23 mouse cellular contexts compared by ENCODE assay signal in the genomic region with DNA sequence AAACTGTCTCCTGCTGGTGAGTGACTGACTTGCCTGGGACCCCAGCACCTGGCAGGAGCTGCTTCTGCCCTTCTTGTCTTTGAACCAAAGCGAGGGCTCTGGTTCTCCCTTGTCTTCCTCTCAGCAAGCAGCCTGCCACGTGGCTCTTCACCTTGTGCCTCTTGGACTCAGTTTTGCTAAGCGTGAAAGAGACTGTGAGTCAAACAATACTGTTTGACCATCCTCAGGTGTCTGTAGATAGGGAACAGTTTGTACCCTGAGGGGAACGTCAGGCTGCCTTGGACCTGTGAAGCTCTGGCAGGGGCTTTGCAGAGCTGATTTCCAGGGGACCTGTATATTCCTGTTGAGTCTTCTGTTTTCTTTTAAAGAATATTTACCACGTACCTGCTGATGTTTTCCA. TPM values are rescaled to one million over a fixed set of nuclear protein-coding genes. Genes with fewer than 3 reads are reported as not detected.
DNase-seq lines count a peak whose midpoint lies in the region; ATAC-seq and TF ChIP-seq lines count a peak whose summit lies in the region.
"Had no signal": no experiment of that assay in that cellular context is flagged by ENCODE, and none has a peak within 500 bp of the region (broad histone marks: within the 10 kb centered on the region; RNA-seq: fewer than 3 reads in every experiment).

No protein-coding gene starts in this region.

- no peak for TF ChIP-seq CTCF in intestine, postnatal 0 days (IDR thresholded peaks at IDR 0.05; ENCODE audit: low read depth)
- no peak for TF ChIP-seq CTCF in small intestine, adult 2 months (IDR thresholded peaks at IDR 0.05; ENCODE audit: extremely low read depth, insufficient read length, insufficient replicate concordance, low read depth, low read length)
- TF ChIP-seq CTCF in forebrain, postnatal 0 days (IDR thresholded peaks at IDR 0.05; ENCODE audit: low read depth), result no peak

- H3K27ac ChIP-seq in intestine, embryonic 15.5 days, result peak overlapping the region; percentile 66
- peak overlapping the region; percentile 70 for H3K27ac ChIP-seq in intestine, embryonic 16.5 days (ENCODE audit: low read length)
- H3K27ac ChIP-seq in intestine, postnatal 0 days (ENCODE audit: low read depth, low read length), result peak overlapping the region; percentile 89
- H3K27ac ChIP-seq in small intestine, adult 2 months (ENCODE audit: insufficient read depth, low read depth, low read length), result peak overlapping the region; percentile 90
- H3K27ac ChIP-seq in forebrain, embryonic 13.5 days, result no peak overlapping the region
- H3K27ac ChIP-seq in forebrain, postnatal 0 days (ENCODE audit: low read depth, low read length), result no peak overlapping the region

- H3K27me3 ChIP-seq in intestine, embryonic 15.5 days (replicated peaks), result no peaks in the 10 kb centered on the region
- H3K27me3 ChIP-seq in intestine, embryonic 16.5 days (replicated peaks; ENCODE audit: control insufficient read depth, insufficient read depth, low read length), result no peaks in the 10 kb centered on the region
- H3K27me3 ChIP-seq in intestine, postnatal 0 days (replicated peaks; ENCODE audit: control insufficient read depth, insufficient read depth, low read length), result no peaks in the 10 kb centered on the region
- H3K27me3 ChIP-seq in small intestine, adult 2 months (ENCODE audit: control insufficient read depth, insufficient read depth, low read length), result no peaks in the 10 kb centered on the region
- no peaks in the 10 kb centered on the region for H3K27me3 ChIP-seq in forebrain, embryonic 13.5 days
- no peaks in the 10 kb centered on the region for H3K27me3 ChIP-seq in forebrain, postnatal 0 days (ENCODE audit: insufficient read depth, low read length)

- H3K36me3 ChIP-seq in intestine, embryonic 15.5 days, result no peaks in the 10 kb centered on the region
- no peaks in the 10 kb centered on the region for H3K36me3 ChIP-seq in intestine, embryonic 16.5 days (ENCODE audit: control insufficient read depth, insufficient read depth, low read length)
- no peaks in the 10 kb centered on the region for H3K36me3 ChIP-seq in intestine, postnatal 0 days (ENCODE audit: control insufficient read depth, insufficient read depth)
- H3K36me3 ChIP-seq in small intestine, adult 2 months (ENCODE audit: control insufficient read depth, insufficient read depth, low read length), result no peaks in the 10 kb centered on the region
- no peaks in the 10 kb centered on the region for H3K36me3 ChIP-seq in forebrain, embryonic 13.5 days (ENCODE audit: poor library complexity, severe bottlenecking)
- no peaks in the 10 kb centered on the region for H3K36me3 ChIP-seq in forebrain, postnatal 0 days (ENCODE audit: insufficient read depth)
- H3K36me3 ChIP-seq: G1E had no signal

- H3K4me3 ChIP-seq in intestine, embryonic 15.5 days (replicated peaks), result no peak overlapping the region
- H3K4me3 ChIP-seq in intestine, embryonic 16.5 days (ENCODE audit: low read length), result no peak overlapping the region
- no peak overlapping the region for H3K4me3 ChIP-seq in intestine, postnatal 0 days (ENCODE audit: low read depth, low read length)
- no peak overlapping the region for H3K4me3 ChIP-seq in small intestine, adult 2 months (ENCODE audit: low read depth, low read length)
- no peak overlapping the region for H3K4me3 ChIP-seq in forebrain, embryonic 13.5 days
- H3K4me3 ChIP-seq in forebrain, postnatal 0 days (ENCODE audit: low read depth, low read length), result no peak overlapping the region

- ATAC-seq in intestine, embryonic 15.5 days, result peak; percentile 52
- no peak for ATAC-seq in intestine, embryonic 16.5 days
- peak; percentile 57; the same call in 1 of the 2 replicates for ATAC-seq in intestine, postnatal 0 days
- ATAC-seq in megakaryocyte progenitor cell, adult 5-6 weeks (replicated peaks; ENCODE audit: poor library complexity), result no peak
- ATAC-seq in inflammation-experienced regulatory T-cells, adult 6 months, result no peak
- no peak for ATAC-seq in forebrain, embryonic 13.5 days
- ATAC-seq in forebrain, postnatal 0 days, result no peak
- ATAC-seq: activated CD4-positive, CD25-positive, alpha-beta regulatory T cell, adult 4 months; CD4-positive, CD25-positive, alpha-beta regulatory T cell, adult 4 months; Patski had no signal

- H3K4me2 ChIP-seq in intestine, embryonic 15.5 days (replicated peaks), result no peak overlapping the region
- H3K4me2 ChIP-seq in intestine, embryonic 16.5 days (ENCODE audit: low read depth, low read length), result no peak overlapping the region
- H3K4me2 ChIP-seq in intestine, postnatal 0 days (replicated peaks; ENCODE audit: low read depth), result no peak overlapping the region
- H3K4me2 ChIP-seq in forebrain, embryonic 13.5 days, result no peak overlapping the region
- no peak overlapping the region for H3K4me2 ChIP-seq in forebrain, postnatal 0 days (ENCODE audit: low read depth)

- TF ChIP-seq POLR2A in small intestine, adult 2 months (IDR thresholded peaks at IDR 0.05; ENCODE audit: low read depth, low read length), result no peak

- H3K9ac ChIP-seq in intestine, embryonic 15.5 days, result no peak overlapping the region
- H3K9ac ChIP-seq in intestine, embryonic 16.5 days (ENCODE audit: low read depth, low read length), result no peak overlapping the region
- H3K9ac ChIP-seq in intestine, postnatal 0 days (ENCODE audit: low read depth, low read length), result no peak overlapping the region
- H3K9ac ChIP-seq in forebrain, embryonic 13.5 days, result no peak overlapping the region
- no peak overlapping the region for H3K9ac ChIP-seq in forebrain, postnatal 0 days

- DNase-seq in forebrain, postnatal 0 days, result no peak
- DNase-seq: adrenal gland, adult 2 months; adrenal gland, adult 8-10 months; adrenal gland, postnatal 10 days; adrenal gland, postnatal 14 days; adrenal gland, postnatal 25 days; adrenal gland, postnatal 36 days; B cell, adult 2 months; cerebellum, adult 11 months; cerebellum, adult 11-12 months had no signal

- WGBS in intestine, embryonic 15.5 days, result 66% methylated on average over 5 of the region's 5 CpGs
- 63% methylated on average over 5 of the region's 5 CpGs for WGBS in intestine, embryonic 16.5 days
- WGBS in intestine, postnatal 0 days, result 51% methylated on average over 5 of the region's 5 CpGs
- WGBS in small intestine, adult 2 months, result 33% methylated on average over 5 of the region's 5 CpGs
- 78% methylated on average over 5 of the region's 5 CpGs for WGBS in forebrain, embryonic 13.5 days
- 81% methylated on average over 5 of the region's 5 CpGs for WGBS in forebrain, postnatal 0 days

- no peaks in the 10 kb centered on the region for H3K4me1 ChIP-seq in intestine, embryonic 15.5 days (replicated peaks)
- H3K4me1 ChIP-seq in intestine, embryonic 16.5 days (ENCODE audit: control insufficient read depth, insufficient read depth, low read length), result peaks cover 3% of the 10 kb centered on the region; the same call in 1 of the 2 replicates
- H3K4me1 ChIP-seq in intestine, postnatal 0 days (replicated peaks; ENCODE audit: control insufficient read depth, insufficient read depth, low read length), result peaks cover 3% of the 10 kb centered on the region
- H3K4me1 ChIP-seq in small intestine, adult 2 months (ENCODE audit: control insufficient read depth, insufficient read depth, insufficient read length, low read length), result peaks cover 19% of the 10 kb centered on the region; the same call in 1 of the 2 replicates
- H3K4me1 ChIP-seq in forebrain, embryonic 13.5 days, result no peaks in the 10 kb centered on the region
- no peaks in the 10 kb centered on the region for H3K4me1 ChIP-seq in forebrain, postnatal 0 days (ENCODE audit: insufficient read depth)

- H3K9me3 ChIP-seq in intestine, embryonic 15.5 days, result no peaks in the 10 kb centered on the region
- H3K9me3 ChIP-seq in intestine, embryonic 16.5 days (ENCODE audit: control insufficient read depth, low read length), result no peaks in the 10 kb centered on the region
- H3K9me3 ChIP-seq in intestine, postnatal 0 days (ENCODE audit: control insufficient read depth), result no peaks in the 10 kb centered on the region
- H3K9me3 ChIP-seq in forebrain, embryonic 13.5 days (replicated peaks), result no peaks in the 10 kb centered on the region
- no peaks in the 10 kb centered on the region for H3K9me3 ChIP-seq in forebrain, postnatal 0 days (ENCODE audit: low read length)
- H3K9me3 ChIP-seq: G1E had no signal

RNA-seq across cellular contexts. Expression of a gene that starts 39.7 kb away (rescaled TPM):
- polyA plus RNA-seq in intestine, embryonic 15.5 days (2015; fragmentation: Nextera tagmentation; extraction: Ambion mirVana), result 0.47 and 0.74 TPM in 2 replicates
- polyA plus RNA-seq in intestine, embryonic 16.5 days (2015; fragmentation: Nextera tagmentation; extraction: Ambion mirVana), result 0.27 and 0.71 TPM in 2 replicates
- 0.24 and 0.87 TPM in 2 replicates for polyA plus RNA-seq in intestine, postnatal 0 days (2015; fragmentation: Nextera tagmentation; extraction: Ambion mirVana)
- 0.19 TPM in 1 of 2 replicates, not detected in the other for polyA plus RNA-seq in small intestine, adult 2 months (2012; rRNA removed)
- not detected in 2 replicates for total RNA-seq in megakaryocyte progenitor cell, adult 5-6 weeks (2015)
- total RNA-seq in megakaryocyte progenitor cell, adult 5-6 weeks (2017), result not detected in 2 replicates
- not detected for polyA plus RNA-seq in inflammation-experienced regulatory T-cells, adult 6 months (2017; shearing (Covaris generic))
- 4.6 and 4.7 TPM in 2 replicates for polyA plus RNA-seq in forebrain, embryonic 13.5 days (2015; fragmentation: Nextera tagmentation; extraction: Ambion mirVana)
- 2.1 and 3.8 TPM in 2 replicates for total RNA-seq in forebrain, postnatal 0 days (2014; rRNA removed)
- 0.55 and 3.4 TPM in 2 replicates for polyA plus RNA-seq in forebrain, postnatal 0 days (2015; fragmentation: Nextera tagmentation; extraction: Ambion mirVana)
- total RNA-seq: CH12.LX, G1E, MEL had no signal
- polyA plus RNA-seq: activated CD4-positive, CD25-positive, alpha-beta regulatory T cell, adult 4 months; adrenal gland, adult 2 months; CD4-positive, CD25-positive, alpha-beta regulatory T cell, adult 4 months; G1E; Patski had no signal

Comparison
In these comparisons a context has a peak if more than half of its experiments do, and no peak if none do; other contexts are left out.
1. ATAC-seq: peak in intestine, embryonic 15.5 days (single experiment) and intestine, postnatal 0 days (single experiment); none in intestine, embryonic 16.5 days (single experiment), megakaryocyte progenitor cell, adult 5-6 weeks (single experiment), inflammation-experienced regulatory T-cells, adult 6 months (single experiment), forebrain, embryonic 13.5 days (single experiment) and forebrain, postnatal 0 days (single experiment).
2. H3K27ac ChIP-seq: peak in intestine, embryonic 15.5 days (single experiment), intestine, embryonic 16.5 days (single experiment), intestine, postnatal 0 days (single experiment) and small intestine, adult 2 months (single experiment); none in forebrain, embryonic 13.5 days (single experiment) and forebrain, postnatal 0 days (single experiment).